Mouse (Mus musculus) embryo, embryonic 11.5 days (tissue): ENCODE measurements around the gene Flt3l.
"Not testable (repeated sequence)": the region's sequence is repeated elsewhere in the genome, so short reads cannot be mapped to it uniquely, and the experiment has no call there.

Experiments
- DNase-seq: peaks from one replicate; pipeline ENCODE4 v3.0.0-alpha.2; 2012; ENCODE audit warnings: low read depth, low spot score

The Flt3l gene

DNA sequence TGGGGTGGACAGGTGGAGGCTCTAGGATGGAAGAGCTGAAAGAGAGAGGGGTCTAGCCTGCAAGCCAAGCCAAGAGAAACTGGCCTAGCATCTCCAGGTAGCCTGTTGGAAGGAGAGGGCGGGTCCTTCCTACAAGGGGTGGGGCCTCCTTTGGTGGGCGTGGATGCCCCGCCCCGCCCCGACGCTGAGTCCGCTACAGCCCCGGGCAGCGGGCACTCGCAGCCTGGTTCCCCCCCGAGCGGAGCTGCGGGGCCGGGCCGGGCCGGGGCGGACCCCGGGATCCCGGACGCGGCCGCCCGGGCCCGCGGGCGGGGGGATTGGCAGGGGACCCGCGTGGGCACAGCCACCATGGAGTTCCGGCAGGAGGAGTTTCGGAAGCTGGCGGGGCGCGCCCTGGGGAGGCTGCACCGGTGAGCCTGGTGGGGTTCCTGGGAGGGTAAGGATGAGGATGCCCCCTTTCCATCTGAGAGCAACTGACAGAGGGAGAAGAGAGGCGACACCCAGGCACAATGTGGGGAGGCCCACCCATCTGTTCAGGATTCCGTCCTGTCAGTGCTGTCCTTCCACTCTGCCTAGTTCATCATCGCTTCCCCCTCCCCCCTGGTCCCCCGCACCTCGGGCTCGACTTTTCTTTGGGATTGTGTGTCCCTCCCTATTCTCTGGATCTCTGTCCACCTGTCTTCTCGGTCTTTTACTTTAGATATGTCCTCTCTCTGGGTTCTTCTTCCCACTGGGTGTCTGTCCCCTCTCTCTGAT lies 27.7 kb upstream of the Flt3l start, which contains the start of gene Slc17a7:
TSS of gene Slc17a7 (plus strand) at position 215 of the 756 bp plus-strand sequence.
- no peak for DNase-seq

DNA sequence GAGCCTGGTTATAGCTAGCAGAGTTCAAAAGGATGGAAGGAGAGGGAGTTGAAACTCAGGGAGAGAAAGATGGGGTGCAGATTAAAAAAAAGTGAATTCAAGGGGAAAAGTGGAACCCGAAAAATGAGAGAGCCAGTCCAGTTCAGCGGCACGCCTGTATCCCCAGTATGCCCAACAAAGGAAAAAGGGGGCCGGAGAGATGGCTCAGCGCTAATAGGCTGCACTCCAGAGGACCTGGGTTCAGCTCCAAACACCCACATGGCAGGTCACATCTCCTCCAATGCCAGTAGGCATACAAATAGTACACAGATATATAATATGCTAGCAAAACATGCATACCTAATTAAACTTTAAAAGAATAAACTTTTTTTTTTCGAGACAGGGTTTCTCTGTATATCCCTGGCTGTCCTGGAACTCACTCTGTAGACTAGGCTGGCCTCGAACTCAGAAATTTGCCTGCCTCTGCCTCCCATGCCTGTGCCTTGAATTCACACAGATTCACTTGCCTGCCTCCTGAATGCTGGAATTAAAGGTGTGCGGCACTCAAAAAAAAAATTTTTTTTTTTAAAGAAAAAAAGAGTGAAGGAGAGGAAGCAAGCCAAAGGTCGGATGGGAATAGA lies 26.9 kb upstream of the Flt3l start:
- no peak for DNase-seq

DNA sequence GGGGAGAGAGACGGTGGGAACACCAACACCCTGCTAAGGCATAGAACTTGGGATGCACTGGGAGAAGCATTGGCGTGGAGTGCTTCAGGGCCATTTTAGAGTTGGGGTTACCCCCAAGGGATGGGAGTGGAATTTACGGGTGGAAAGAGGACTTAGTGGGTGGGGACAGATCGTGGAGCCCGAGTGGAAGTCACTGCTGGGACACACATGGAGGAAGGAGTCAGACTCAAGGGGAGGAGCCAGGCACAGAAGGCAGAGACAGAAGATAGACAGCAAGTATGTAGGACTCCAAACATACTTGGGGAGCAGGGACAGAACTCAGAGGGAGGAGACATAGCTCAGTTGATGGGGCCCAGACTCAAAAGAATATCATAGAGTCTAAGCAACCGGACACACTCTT lies 26.3 kb upstream of the Flt3l start:
- DNase-seq, result no peak

DNA sequence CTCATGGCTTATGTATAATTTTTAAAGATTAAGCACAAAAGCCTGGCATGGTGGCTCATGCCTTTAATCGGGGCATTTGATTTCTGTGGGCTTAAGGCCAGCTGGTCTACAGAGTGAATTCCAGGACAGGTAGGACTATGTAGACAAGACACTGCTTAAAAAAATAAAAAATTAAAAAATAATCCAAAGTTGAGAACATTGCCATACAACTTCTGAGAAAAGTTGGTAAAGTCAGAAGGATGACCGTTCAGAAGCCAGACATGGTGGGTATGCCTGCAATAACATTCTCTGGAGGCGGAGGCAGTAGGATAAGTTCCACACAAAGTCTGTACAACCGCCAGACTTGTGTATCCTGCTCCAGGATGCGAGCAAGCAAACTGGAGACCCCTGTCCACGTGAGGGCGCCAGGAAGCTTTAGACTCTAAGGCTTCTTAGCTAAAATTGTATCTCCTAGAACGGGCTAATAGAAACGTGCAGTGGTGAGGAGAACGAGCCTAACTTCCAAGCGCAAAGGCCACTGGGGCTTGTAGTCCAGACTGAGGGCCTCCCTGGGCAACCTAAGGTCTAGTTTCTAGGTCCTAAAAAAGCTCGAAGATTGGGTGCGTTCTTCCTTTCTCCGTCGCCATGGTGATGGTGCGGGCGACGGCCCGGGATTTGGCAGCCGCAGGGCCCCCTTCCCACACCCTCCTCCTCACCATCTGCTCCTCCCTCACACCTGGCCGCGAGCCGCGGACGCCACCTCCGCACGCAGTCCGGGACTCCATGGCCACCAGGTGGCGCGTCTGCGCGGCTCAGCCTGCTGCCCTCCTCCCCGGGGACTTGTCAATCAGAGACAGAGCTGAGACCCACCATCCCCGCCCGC lies 25.6 kb upstream of the Flt3l start:
- DNase-seq, result peak; percentile 77

DNA sequence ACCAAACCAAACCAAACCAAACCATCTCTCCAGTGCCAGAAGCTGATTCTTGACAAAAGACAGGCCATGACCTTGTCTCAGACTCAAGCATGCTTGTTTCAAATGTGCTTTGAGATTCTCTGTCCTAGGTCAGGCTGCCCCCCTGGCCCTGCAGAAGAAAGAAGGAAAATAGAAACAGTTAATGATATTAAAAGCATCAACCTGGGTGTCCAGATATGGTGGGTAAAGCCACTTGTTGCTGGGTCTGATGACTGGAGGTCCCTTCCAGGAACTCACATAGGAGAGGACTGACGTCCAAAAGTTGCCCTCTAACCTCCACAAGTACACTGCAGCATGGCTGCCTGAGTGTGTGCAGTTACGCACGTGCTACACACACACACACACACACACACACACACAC lies 24.6 kb upstream of the Flt3l start:
- DNase-seq, result no peak

DNA sequence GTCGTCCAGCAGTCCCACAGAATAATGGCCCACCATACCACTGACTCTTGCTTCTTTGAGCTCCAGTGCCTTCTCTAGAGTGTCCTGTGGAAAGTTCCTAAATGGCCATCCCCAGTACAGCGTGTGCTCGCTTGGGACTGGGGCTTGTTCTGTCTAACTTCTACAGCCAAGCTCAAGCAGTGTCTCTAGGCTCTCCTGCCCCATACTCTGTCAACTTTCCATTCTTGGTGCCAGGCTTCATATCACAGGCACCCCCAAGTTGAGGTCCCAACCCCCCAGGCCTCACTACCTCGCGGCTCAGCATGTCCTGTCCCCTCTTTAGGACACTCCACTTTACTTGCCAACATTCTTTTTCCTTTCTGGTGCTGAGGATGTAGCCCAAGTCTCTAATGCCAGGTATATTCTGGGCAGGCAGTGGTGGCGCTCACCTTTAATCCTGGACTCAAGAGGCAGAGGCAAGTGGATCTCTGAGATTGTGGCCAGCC lies 24.1 kb upstream of the Flt3l start:
- DNase-seq, result no peak

DNA sequence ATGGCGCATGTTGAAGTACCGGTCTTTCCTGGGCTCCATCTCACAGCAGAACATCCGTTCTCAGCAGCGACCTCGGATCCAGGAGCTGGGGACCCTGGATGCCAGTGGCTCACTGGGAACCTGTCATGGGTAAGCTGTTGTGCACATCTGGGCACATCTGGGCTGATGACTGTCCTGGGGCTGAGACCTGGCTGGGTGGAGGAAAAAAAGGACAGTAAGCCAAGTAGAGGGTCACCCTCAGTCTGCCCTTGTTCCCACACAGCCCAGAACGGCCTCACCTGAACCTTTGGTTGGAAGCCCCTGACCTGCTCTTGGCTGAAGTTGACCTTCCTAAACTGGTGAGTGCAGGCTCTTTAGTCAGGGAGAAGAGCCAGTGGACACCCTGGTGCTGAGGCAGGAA lies 22.8 kb upstream of the Flt3l start:
- DNase-seq, result no peak

DNA sequence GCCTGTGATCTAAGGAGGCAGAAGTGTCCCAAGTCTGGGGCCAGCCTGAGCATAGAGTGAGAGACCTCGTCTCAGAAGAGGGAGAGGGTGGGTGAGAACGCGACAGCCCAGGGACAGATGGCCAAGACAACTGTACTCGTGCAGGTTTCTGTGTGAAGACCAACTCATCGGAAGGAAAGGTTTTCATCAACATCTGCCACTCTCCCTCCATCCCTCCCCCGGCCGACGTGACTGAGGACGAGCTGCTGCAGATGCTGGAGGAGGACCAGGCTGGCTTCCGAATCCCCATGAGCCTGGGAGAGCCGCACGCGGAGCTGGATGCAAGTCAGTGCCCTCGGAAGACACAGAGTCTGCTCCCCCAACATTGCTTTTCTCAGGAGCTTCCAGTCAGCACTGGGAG lies 21.2 kb upstream of the Flt3l start:
- no peak for DNase-seq

DNA sequence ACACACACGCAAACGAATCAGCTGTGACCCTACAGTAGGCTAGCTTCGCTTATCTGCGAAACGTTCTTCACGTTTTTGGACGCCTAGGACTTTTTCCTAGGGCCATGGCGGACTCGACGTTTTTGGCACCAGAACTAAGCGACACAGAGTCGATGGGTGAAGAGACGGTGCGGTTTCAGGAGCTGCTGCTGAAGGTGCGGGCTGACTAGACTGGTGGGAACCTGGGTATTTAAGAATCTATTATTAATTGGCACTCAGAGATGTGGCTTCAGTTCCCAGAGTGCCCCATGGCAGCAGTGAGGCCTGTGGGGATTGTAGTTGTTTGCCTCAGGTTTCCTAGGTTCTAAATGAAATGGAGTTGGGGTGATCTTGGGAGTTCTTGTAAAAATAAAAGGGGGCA lies 20.0 kb upstream of the Flt3l start:
- DNase-seq, result no peak

DNA sequence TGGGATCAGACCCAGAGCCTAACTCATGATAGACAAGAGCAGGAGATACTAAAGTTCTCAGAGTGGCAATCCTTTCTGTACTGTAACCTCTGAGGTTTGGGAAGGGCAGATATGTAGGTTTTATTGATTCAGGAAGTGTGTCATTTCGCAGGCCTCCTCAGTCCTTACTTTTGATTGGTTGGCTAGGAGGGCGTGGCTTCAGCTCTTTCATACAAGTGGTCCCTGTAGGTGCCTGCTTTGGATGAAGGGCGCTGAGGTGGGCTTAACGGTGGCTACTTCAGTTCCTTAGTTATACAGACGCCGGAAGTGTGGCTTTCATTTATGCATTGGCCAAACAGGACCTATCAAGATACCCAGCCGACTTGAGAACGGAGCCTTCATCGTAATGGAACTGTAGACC lies 19.4 kb upstream of the Flt3l start:
- no peak for DNase-seq

DNA sequence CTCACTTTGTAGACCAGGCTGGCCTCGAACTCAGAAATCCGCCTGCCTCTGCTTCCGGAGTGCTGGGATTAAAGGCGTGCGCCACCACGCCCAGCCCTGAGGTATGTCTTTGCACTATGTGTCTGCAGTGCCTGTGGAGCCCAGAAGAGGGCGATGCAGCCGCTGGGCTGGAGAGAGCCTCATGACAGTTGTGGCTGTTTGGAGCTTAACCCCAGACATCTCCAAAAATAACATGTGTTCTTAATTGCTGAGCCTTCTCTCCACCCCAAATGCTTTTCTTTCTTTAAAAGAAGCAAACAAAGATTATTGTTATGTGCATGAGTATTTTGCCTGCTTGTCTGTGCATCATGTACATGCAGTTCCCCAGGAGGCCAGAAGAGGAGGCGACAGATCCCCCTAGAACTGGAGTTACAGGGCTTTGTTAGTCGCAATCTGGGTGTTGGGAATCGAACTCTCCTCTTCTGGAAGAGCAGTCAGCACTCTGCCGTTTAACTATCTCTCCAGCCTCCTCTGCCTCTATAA lies 18.8 kb upstream of the Flt3l start:
- no peak for DNase-seq

DNA sequence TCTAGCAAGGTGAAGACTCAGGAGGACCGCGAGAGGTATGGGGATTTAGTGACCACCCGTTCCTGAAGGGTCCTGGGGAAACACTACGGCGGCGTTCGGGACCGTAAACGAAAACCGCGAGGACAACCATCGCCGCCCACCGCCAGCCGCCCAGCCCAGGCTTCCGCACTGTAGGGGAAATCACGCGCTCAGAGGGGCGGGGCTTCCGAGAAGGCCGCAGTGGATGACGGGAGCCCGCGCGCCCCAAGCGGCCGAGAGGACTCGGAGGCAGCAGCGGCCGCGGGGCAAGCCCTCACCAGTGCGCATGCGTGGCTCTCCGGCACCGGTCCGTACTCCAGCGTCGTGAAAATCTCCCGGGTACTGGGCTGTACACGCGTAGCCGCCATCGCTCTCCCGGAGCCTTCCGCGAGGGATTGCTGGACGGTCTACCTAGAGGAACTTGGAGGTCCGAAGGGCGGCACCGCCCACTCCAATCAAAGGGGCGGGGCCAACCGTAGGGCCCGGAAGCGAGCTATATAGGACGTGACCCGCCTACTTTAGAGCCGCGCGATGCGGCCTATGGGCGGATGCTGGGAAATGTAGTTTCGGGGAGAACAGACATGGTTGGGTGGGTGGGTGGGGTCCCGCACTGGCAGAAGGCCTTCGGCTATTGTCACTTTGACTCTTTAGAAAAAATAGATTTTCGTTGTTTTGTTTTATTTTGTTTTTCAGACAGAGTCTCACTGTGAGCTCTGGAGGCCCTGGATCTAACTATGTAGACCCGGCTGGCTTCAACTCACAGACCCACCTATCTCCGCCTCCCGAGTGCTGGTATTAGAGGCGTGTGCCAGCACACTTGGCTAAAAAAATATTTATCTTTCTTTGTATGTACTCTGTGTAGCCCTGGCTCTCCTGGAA lies 18.1 kb upstream of the Flt3l start, which contains the start of the genes Pih1d1 and Aldh16a1:
TSS of gene Pih1d1 (plus strand) at position 208 of the 897 bp plus-strand sequence.
TSS of gene Aldh16a1 (minus strand) at position 489 of the 897 bp plus-strand sequence.
- DNase-seq, result peak; percentile 91

DNA sequence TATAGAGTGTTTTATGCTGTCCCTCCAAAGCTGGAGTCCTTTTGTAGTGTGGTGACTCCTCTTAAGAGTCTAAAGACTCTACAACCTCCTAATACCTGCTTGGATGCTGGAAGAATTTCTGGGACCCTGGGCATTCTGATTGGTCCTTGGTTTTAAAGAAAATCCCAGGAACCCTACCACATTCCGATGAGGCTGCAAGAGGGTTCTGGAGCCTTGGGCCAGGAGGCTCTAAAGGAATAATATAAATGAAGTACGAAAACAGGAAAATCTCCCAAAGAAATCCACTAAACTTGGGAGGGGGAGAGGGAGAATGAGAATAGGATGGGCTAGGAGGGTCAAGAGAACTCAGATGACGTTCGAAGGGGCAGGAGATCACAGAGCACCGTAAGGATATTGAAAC lies 17.4 kb upstream of the Flt3l start:
- DNase-seq, result no peak

DNA sequence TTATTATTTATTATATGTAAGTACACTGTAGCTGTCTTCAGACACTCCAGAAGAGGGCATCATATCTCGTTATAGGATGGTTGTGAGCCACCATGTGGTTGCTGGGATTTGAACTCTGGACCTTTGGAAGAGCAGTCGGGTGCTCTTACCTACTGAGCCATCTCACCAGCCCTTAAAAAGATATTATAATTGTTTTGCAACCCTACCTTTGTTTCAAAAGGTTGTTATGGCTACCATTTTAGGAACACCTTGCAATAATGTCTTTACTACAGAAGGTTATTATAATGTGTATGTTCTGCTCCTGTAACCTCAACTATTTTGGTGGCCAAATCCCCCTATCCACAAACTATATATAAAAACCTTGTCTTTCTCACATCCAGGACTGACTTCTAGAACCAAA lies 16.8 kb upstream of the Flt3l start:
- not testable (repeated sequence) for DNase-seq

DNA sequence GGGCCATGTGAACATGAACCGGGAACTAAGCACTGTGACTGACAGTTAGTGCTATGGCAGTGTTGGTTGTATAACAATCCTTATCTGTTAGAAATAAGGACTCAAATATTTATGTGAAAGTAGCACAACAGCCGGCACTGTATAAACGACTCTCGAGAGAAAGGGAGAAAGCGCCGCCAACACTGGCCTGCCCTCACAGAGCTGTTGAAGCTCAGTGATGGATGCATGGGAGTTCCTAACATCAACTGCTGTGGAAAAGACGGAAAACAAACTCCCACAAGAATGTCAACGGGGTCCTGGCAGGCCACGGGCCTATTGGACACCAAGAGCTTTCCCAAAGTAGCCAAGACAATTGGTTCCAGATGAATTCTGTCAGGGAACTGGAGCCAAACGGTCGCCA lies 15.1 kb upstream of the Flt3l start:
- no peak for DNase-seq

DNA sequence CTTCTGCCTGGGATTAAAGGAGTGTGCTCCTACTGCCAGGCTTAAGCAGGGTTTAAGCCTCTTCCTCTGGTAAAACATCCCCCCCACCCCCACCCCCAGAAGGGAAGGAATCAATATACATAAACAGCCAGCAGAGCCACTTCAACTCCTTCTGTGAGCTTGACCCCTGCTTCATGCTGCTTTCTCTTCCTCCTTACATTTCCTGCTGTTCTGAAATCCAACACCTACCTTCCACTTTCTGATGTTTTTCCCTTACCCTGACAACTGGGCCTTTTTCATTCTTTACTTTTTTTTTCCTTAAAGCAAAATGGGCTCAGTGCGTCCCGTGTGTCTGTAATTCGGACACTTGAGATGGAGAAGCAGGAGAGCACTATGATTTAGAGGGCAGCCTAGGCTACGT lies 14.1 kb upstream of the Flt3l start:
- no peak for DNase-seq

DNA sequence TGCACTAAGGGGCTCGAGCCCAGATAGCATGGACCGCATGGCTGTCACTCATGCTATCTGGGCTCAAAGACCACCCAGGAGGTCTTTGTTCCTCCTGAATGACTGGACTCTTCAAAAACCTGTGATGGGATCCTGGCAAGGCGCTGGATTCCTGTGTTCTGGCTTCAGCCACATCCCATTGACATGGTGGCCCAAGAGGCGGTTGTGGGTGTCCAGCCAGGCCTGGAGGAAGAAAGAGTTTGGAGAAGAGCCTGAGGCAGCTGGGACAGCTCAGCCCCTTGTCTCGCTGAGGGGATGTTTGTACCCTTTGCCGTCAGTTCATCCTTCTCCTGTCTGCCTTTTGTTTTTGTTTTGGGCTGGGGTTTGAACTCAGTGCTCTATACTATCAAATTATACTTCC lies 13.3 kb upstream of the Flt3l start:
- DNase-seq, result no peak

DNA sequence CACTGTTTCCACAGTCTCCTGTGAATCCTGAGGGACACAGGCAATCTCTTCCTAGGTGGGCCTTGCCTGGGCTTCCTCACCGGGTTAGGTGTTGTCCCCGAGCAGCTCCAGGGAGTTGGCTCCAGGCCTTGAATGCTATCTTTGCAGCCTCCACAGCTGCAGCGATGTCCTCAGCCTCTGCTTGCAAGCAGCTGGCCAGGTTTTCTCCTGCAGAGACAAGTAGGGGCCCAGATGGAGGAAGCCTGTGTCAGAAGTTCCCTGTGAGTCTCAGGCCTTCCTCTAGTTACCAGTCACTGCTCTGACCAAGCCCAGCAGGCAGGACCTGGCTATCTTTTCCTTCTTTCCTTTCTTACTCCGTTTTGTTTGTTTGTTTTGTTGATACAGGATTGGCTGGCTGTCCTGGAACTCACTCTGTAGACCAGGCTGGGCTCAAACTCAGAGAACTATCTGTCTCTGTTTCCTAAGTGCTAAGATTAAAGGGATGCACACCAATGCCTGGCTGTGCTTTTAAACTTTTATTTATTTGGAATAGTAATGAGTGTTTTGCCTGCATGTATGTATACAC lies 12.4 kb upstream of the Flt3l start:
- DNase-seq, result no peak

DNA sequence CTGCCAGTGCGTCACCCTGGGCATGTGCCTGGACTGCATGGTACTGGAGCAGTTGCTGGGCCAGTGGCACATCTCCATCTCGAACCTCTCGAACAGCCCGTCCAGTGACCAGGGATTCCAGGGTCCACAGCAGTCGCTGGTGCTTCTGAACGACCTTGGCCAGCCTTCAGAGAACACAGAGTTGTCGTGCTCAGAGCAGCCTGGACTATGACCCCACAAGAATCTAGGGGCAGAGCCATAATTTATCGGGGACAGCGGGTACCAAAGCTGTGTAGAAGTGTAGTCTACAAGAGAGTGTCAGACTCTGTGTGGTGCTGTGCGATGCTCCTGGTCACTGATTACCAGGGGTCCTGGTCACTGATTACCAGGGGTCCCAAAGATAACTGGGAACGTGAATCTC lies 11.7 kb upstream of the Flt3l start:
- DNase-seq, result no peak

DNA sequence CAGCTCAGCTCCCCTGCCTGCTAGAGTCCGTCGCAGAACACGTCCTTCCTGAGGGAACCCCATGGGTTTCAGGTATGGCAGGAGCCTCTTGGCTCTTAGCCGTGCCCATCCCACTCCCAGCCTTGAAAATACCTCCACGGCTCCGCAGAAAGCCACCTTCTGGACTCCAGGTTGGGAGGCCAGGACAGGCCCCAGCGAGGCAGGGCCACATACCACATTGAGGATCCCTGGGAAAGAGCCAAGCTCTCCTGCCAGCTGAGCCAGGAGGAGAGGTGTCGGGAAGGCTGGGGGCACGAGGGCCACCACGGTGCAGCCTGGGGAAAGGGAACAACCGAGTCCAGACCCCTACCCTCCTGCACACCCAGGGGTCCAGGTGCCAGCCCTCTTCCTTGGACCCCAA lies 11.0 kb upstream of the Flt3l start:
- no peak for DNase-seq

DNA sequence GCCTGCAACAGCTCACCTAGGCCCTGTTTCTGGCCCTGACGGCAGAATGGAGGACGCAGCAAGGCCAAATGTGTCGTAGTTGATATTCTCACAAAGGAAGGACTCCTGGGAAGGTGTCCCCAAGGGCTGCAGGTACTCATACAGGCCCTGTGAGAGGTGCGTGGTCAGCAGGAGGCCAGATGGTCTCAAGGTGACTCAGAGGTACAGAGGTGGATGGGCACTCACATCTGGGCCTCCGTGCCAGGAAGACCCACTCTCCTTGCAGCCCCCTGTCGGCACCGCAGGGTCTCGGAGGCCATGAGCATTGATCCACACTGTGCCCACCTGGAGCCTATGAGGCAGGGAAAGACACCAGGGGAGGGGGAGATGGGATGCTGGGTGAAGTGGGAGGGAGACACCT lies 9.2 kb upstream of the Flt3l start:
- no peak for DNase-seq
